8 mouse cellular contexts compared by ENCODE assay signal in the genomic region with DNA sequence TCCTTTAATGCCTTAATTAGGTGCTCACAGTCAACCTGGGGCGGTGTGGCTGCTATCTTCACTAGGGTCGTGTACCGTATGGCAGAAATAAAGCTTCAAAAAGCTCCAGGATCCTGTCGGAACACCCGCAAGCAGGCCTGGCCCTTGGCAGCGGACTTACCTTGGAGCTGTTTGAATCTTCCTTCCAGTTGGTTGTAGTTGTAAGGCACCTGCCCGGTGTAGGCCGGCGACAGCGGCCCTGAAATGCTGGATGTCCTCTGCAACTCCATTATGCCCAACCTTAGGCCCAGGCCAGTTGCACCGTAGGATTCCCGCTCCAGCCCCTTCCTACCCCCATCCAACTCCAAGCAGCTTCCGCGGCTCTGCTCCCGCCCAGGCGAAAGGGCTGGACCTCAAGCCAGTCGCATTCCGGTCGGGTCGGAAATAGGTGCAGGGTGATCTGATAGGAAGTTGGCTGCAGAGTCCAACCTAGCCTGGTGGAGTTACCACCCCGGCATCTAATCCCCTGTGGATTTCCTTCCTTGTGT.
DNase-seq lines count a peak whose midpoint lies in the region; ATAC-seq and TF ChIP-seq lines count a peak whose summit lies in the region.

No protein-coding gene starts in this region.

- peak; percentile 27 to 29 for DNase-seq in CD8-positive naive resting alpha-beta T cell, adult 2 months (ENCODE audit: low read depth in 2 of 2, low spot score in 2 of 2)
- peak; percentile 80 for DNase-seq in adrenal gland, postnatal 14 days
- peak; percentile 64 to 69 for DNase-seq in heart, postnatal 14 days
- peak; percentile 16 for DNase-seq in limb, embryonic 14.5 days (ENCODE audit: low spot score)
- DNase-seq in frontal cortex, postnatal 14 days (ENCODE audit: low spot score in 2 of 2): no peak

- H3K36me3 ChIP-seq in embryonic facial prominence, embryonic 15.5 days: no peaks in the 10 kb centered on the region; the same call in 1 of the 2 replicates
- peaks cover 4% of the 10 kb centered on the region; the same call in 1 of the 2 replicates for H3K36me3 ChIP-seq in limb, embryonic 14.5 days (ENCODE audit: control insufficient read depth, insufficient read depth, low read length)
- H3K36me3 ChIP-seq in midbrain, embryonic 13.5 days: peaks cover 4% of the 10 kb centered on the region
- no peaks in the 10 kb centered on the region for H3K36me3 ChIP-seq in stomach, embryonic 15.5 days

- H3K9ac ChIP-seq in embryonic facial prominence, embryonic 15.5 days: peak overlapping the region; percentile 37
- H3K9ac ChIP-seq in limb, embryonic 14.5 days (ENCODE audit: low read depth, low read length, severe bottlenecking): peak overlapping the region; percentile 57
- peak overlapping the region; percentile 71 for H3K9ac ChIP-seq in midbrain, embryonic 13.5 days (replicated peaks)
- peak overlapping the region; percentile 32; the same call in 1 of the 2 replicates for H3K9ac ChIP-seq in stomach, embryonic 15.5 days

- H3K4me1 ChIP-seq in embryonic facial prominence, embryonic 15.5 days: peaks cover 18% of the 10 kb centered on the region
- H3K4me1 ChIP-seq in limb, embryonic 14.5 days (ENCODE audit: control insufficient read depth, insufficient read depth, low read length): peaks cover 15% of the 10 kb centered on the region
- peaks cover 25% of the 10 kb centered on the region for H3K4me1 ChIP-seq in midbrain, embryonic 13.5 days (replicated peaks)
- H3K4me1 ChIP-seq in stomach, embryonic 15.5 days: peaks cover 6% of the 10 kb centered on the region; the same call in 1 of the 2 replicates

- peak overlapping the region; percentile 76 for H3K27ac ChIP-seq in embryonic facial prominence, embryonic 15.5 days (replicated peaks)
- peak overlapping the region; percentile 67 for H3K27ac ChIP-seq in limb, embryonic 14.5 days (replicated peaks; ENCODE audit: low read depth, low read length)
- H3K27ac ChIP-seq in midbrain, embryonic 13.5 days: peak overlapping the region; percentile 57
- peak overlapping the region; percentile 93 for H3K27ac ChIP-seq in stomach, embryonic 15.5 days

- 9% methylated on average over 21 of the region's 21 CpGs for WGBS in embryonic facial prominence, embryonic 15.5 days
- 2% methylated on average over 21 of the region's 21 CpGs for WGBS in limb, embryonic 14.5 days
- under 1% methylated on average over 21 of the region's 21 CpGs for WGBS in midbrain, embryonic 13.5 days
- WGBS in stomach, embryonic 15.5 days: 5% methylated on average over 21 of the region's 21 CpGs

- ATAC-seq in embryonic facial prominence, embryonic 15.5 days (ENCODE audit: insufficient number of reproducible peaks, low FRiP score, low TSS enrichment, low read depth): peak; percentile 63
- peak; percentile 56 for ATAC-seq in limb, embryonic 14.5 days (ENCODE audit: low FRiP score, low read depth)
- peak; percentile 78 for ATAC-seq in midbrain, embryonic 13.5 days
- ATAC-seq in stomach, embryonic 15.5 days (ENCODE audit: insufficient read depth, low FRiP score, low read depth): peak; percentile 82

- no peaks in the 10 kb centered on the region for H3K27me3 ChIP-seq in embryonic facial prominence, embryonic 15.5 days
- H3K27me3 ChIP-seq in limb, embryonic 14.5 days (ENCODE audit: control insufficient read depth, insufficient read depth, low read length): no peaks in the 10 kb centered on the region
- H3K27me3 ChIP-seq in midbrain, embryonic 13.5 days: no peaks in the 10 kb centered on the region
- no peaks in the 10 kb centered on the region for H3K27me3 ChIP-seq in stomach, embryonic 15.5 days (replicated peaks)

- intact Hi-C loops in heart, postnatal 14 days (cut with DNase I): loop anchor here (5.0 kb wide), 1 partner anchor 40 kb away; no protein-coding TSS in a partner anchor

- no peaks in the 10 kb centered on the region for H3K9me3 ChIP-seq in embryonic facial prominence, embryonic 15.5 days (replicated peaks)
- no peaks in the 10 kb centered on the region for H3K9me3 ChIP-seq in limb, embryonic 14.5 days (ENCODE audit: control insufficient read depth, low read length)
- H3K9me3 ChIP-seq in midbrain, embryonic 13.5 days: no peaks in the 10 kb centered on the region
- no peaks in the 10 kb centered on the region for H3K9me3 ChIP-seq in stomach, embryonic 15.5 days

- TF ChIP-seq POLR2A in limb, embryonic 14.5 days (IDR thresholded peaks at IDR 0.05; ENCODE audit: borderline replicate concordance, extremely low read depth, insufficient read depth, insufficient read length): no peak

- H3K4me2 ChIP-seq in embryonic facial prominence, embryonic 15.5 days (replicated peaks): peak overlapping the region; percentile 59
- peak overlapping the region; percentile 79 for H3K4me2 ChIP-seq in limb, embryonic 14.5 days (replicated peaks; ENCODE audit: low read depth, low read length, severe bottlenecking)
- H3K4me2 ChIP-seq in midbrain, embryonic 13.5 days (replicated peaks): peak overlapping the region; percentile 83
- peak overlapping the region; percentile 64 for H3K4me2 ChIP-seq in stomach, embryonic 15.5 days

- peak overlapping the region; percentile 49 for H3K4me3 ChIP-seq in embryonic facial prominence, embryonic 15.5 days (replicated peaks)
- H3K4me3 ChIP-seq in limb, embryonic 14.5 days (replicated peaks; ENCODE audit: low read length): peak overlapping the region; percentile 46
- H3K4me3 ChIP-seq in midbrain, embryonic 13.5 days (replicated peaks): peak overlapping the region; percentile 53
- H3K4me3 ChIP-seq in stomach, embryonic 15.5 days (replicated peaks): peak overlapping the region; percentile 48

Comparison
In these comparisons a context has a peak if more than half of its experiments do, and no peak if none do; other contexts are left out.
1. DNase-seq: peak in CD8-positive naive resting alpha-beta T cell, adult 2 months (2 of 2), adrenal gland, postnatal 14 days (single experiment), heart, postnatal 14 days (2 of 2) and limb, embryonic 14.5 days (single experiment); none in frontal cortex, postnatal 14 days (0 of 2).
2. Peak in every context shown above with its lines, with median percentiles within 50 percentile points of each other: ATAC-seq, H3K27ac ChIP-seq, H3K4me2 ChIP-seq, H3K4me3 ChIP-seq and H3K9ac ChIP-seq.